In the genomic region with DNA sequence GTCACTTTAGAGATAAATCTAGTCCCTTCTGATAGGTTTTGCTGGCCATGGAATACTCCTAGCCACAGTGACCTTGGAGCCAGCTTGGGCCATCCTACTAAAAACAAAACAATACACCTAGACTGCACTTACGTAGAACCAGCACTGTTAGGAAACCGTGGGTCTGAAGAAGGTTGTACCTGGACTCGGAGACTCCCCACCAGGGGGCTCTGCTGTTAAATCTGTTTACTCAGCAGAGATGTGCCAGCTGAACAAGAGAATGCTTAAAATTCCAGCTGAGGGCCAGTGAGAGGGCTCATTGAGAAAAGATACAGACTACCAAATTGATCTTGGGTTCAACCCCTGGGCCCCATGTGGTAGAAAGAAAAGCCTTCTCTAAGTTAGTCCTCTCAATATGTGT, we compare ENCODE assay signal across 12 mouse cellular contexts. TPM values are rescaled to one million over a fixed set of nuclear protein-coding genes. Genes with fewer than 3 reads are reported as not detected.
A peak's percentile ranks its signal among the peaks of the same experiment; 100 is the strongest.
DNase-seq lines count a peak whose midpoint lies in the region; ATAC-seq and TF ChIP-seq lines count a peak whose summit lies in the region.
"Had no signal": no experiment of that assay in that cellular context is flagged by ENCODE, and none has a peak within 500 bp of the region (broad histone marks: within the 10 kb centered on the region; RNA-seq: fewer than 3 reads in every experiment).

No protein-coding gene starts in this region.

- 70% methylated on average over 3 of the region's 3 CpGs for WGBS in kidney, embryonic 14.5 days

- H3K4me2 ChIP-seq in kidney, embryonic 14.5 days (replicated peaks; ENCODE audit: low read depth, low read length): no peak overlapping the region
- H3K4me2 ChIP-seq: hindbrain, embryonic 15.5 days; neural tube, embryonic 13.5 days had no signal

- H3K27ac ChIP-seq in kidney, embryonic 14.5 days (ENCODE audit: low read depth, low read length): no peak overlapping the region
- H3K27ac ChIP-seq: hindbrain, embryonic 15.5 days; neural tube, embryonic 13.5 days had no signal

- H3K36me3 ChIP-seq in kidney, embryonic 14.5 days (ENCODE audit: control insufficient read depth, insufficient read depth, low read length): peaks cover 78% of the 10 kb centered on the region
- peaks cover 96% of the 10 kb centered on the region for H3K36me3 ChIP-seq in E14TG2a.4 (ENCODE audit: insufficient read depth, low read length)

- no peak overlapping the region for H3K4me3 ChIP-seq in kidney, embryonic 14.5 days (ENCODE audit: low read length)
- H3K4me3 ChIP-seq in E14TG2a.4 (replicated peaks; ENCODE audit: low read length): no peak overlapping the region
- H3K4me3 ChIP-seq: hindbrain, embryonic 15.5 days; neural tube, embryonic 13.5 days had no signal

- H3K4me1 ChIP-seq in kidney, embryonic 14.5 days (ENCODE audit: control insufficient read depth, insufficient read depth, low read length): no peaks in the 10 kb centered on the region
- H3K4me1 ChIP-seq in E14TG2a.4 (replicated peaks; ENCODE audit: low read depth, low read length): peaks cover 10% of the 10 kb centered on the region
- H3K4me1 ChIP-seq: hindbrain, embryonic 15.5 days; neural tube, embryonic 13.5 days had no signal

- ATAC-seq in kidney, embryonic 14.5 days (ENCODE audit: low FRiP score, low TSS enrichment): no peak

- DNase-seq in kidney, postnatal 4 days: peak; percentile 67 to 72
- peak; percentile 22 for DNase-seq in 416B (ENCODE audit: low read depth)
- DNase-seq in forelimb bud, embryonic 11.5 days (ENCODE audit: low read depth, low spot score): peak; percentile 28
- DNase-seq in T-cell, adult 2 months (ENCODE audit: low spot score): no peak
- DNase-seq in natural killer cell, adult 2 months (ENCODE audit: low spot score in 2 of 2): no peak
- DNase-seq in cerebellum, adult 8-10 months: no peak
- DNase-seq: cerebellum, postnatal 36 days; layer of hippocampus, postnatal 36 days had no signal

- H3K9me3 ChIP-seq in kidney, embryonic 14.5 days (ENCODE audit: control insufficient read depth, low read length): no peaks in the 10 kb centered on the region
- H3K9me3 ChIP-seq in E14TG2a.4 (ENCODE audit: low read length): no peaks in the 10 kb centered on the region
- H3K9me3 ChIP-seq: hindbrain, embryonic 15.5 days; neural tube, embryonic 13.5 days had no signal

- no peak overlapping the region for H3K9ac ChIP-seq in kidney, embryonic 14.5 days (ENCODE audit: low read depth, low read length)
- H3K9ac ChIP-seq: hindbrain, embryonic 15.5 days; neural tube, embryonic 13.5 days had no signal

- H3K27me3 ChIP-seq in kidney, embryonic 14.5 days (ENCODE audit: control insufficient read depth, insufficient read depth, low read length): no peaks in the 10 kb centered on the region
- H3K27me3 ChIP-seq in E14TG2a.4 (ENCODE audit: insufficient read depth, low read length): no peaks in the 10 kb centered on the region
- H3K27me3 ChIP-seq: hindbrain, embryonic 15.5 days; neural tube, embryonic 13.5 days had no signal

- peak; percentile 24 for TF ChIP-seq CTCF in E14TG2a.4 (conservative IDR thresholded peaks at IDR 0.05; ENCODE audit: low read length)

RNA-seq across cellular contexts. Expression of a gene that starts 9.7 kb away (rescaled TPM):
- 69.4 and 78.3 TPM in 2 replicates for polyA plus RNA-seq in kidney, embryonic 14.5 days (2014; fragmentation: Nextera tagmentation; extraction: Ambion mirVana)

RNA-seq across cellular contexts. Expression of a gene that starts 20.6 kb away (rescaled TPM):
- polyA plus RNA-seq in kidney, embryonic 14.5 days (2014; fragmentation: Nextera tagmentation; extraction: Ambion mirVana): 25.7 and 42.8 TPM in 2 replicates

Comparison
In these comparisons a context has a peak if more than half of its experiments do, and no peak if none do; other contexts are left out.
1. DNase-seq: peak in kidney, postnatal 4 days (2 of 2), 416B (single experiment) and forelimb bud, embryonic 11.5 days (single experiment); none in T-cell, adult 2 months (single experiment), natural killer cell, adult 2 months (0 of 2) and cerebellum, adult 8-10 months (single experiment).